Mouse (Mus musculus) MEL (cell line): ENCODE results near the gene Hoxb1. TPM values are rescaled to one million over a fixed set of nuclear protein-coding genes. Genes with fewer than 3 reads are reported as not detected.

Experiments used
- DNase-seq: peaks from one replicate; pipeline ENCODE4 v3.0.0; 2011; ENCODE audit warnings: low read depth, low spot score
- H3K27ac ChIP-seq: 2 replicates; pipeline ENCODE4 v1.5.1; 2012; ENCODE audit warnings: low read depth, mild to moderate bottlenecking, control low read depth, low read length, moderate library complexity; ENCODE audit not compliant: control insufficient read depth
- H3K27me3 ChIP-seq, 2 experiments: fragments of 150-350 bp in 1 of 2; sonication (generic) in 1 of 2; 2 replicates each; pipeline ENCODE4 v1.6.1; 2012; ENCODE audit warnings: low read length in 2 of 2, mild to moderate bottlenecking in 2 of 2, improper control_type of control experiment in 1 of 2, moderate library complexity in 1 of 2; ENCODE audit not compliant: insufficient read depth in 2 of 2, control insufficient read depth in 1 of 2
- H3K36me3 ChIP-seq, 2 experiments: 2 replicates each; pipeline ENCODE4 v1.6.1; 2012 to 2014; ENCODE audit warnings: low read length in 2 of 2, improper control_type of control experiment in 1 of 2, inconsistent platforms in 1 of 2, mild to moderate bottlenecking in 1 of 2; ENCODE audit not compliant: insufficient read depth in 2 of 2, control insufficient read depth in 1 of 2
- H3K4me1 ChIP-seq, 2 experiments: fragments of 150-350 bp in 1 of 2; sonication (generic) in 1 of 2; 2 replicates each; pipeline ENCODE4 v1.6.1; 2012; ENCODE audit warnings: low read length in 2 of 2, improper control_type of control experiment in 1 of 2, mild to moderate bottlenecking in 1 of 2; ENCODE audit not compliant: insufficient read depth in 2 of 2, control insufficient read depth in 1 of 2
- H3K4me3 ChIP-seq, 2 experiments: fragments of 150-350 bp in 1 of 2; sonication (generic) in 1 of 2; 2 replicates each; pipeline ENCODE4 v1.5.1; 2012; ENCODE audit warnings: low read depth in 2 of 2, low read length in 2 of 2, mild to moderate bottlenecking in 2 of 2, moderate library complexity in 2 of 2, control low read depth in 1 of 2, improper control_type of control experiment in 1 of 2; ENCODE audit not compliant: control insufficient read depth in 1 of 2, insufficient read depth in 1 of 2
- H3K79me2 ChIP-seq: 2 replicates; pipeline ENCODE4 v1.6.1; 2012; ENCODE audit warnings: mild to moderate bottlenecking, low read length, moderate library complexity; ENCODE audit not compliant: control insufficient read depth, poor library complexity, insufficient read depth
- H3K9ac ChIP-seq: 2 replicates; pipeline ENCODE4 v1.6.1; 2012; ENCODE audit warnings: low read depth, mild to moderate bottlenecking, control low read depth, low read length, moderate library complexity; ENCODE audit not compliant: control insufficient read depth, poor library complexity, severe bottlenecking
- H3K9me3 ChIP-seq: fragments of 150-350 bp; sonication (generic); replicated peaks from 2 replicates; pipeline ENCODE4 v1.6.1; 2012; ENCODE audit warnings: mild to moderate bottlenecking, low read length, improper control_type of control experiment, moderate library complexity; ENCODE audit not compliant: insufficient read depth
- BHLHE40 ChIP-seq: IDR thresholded peaks from 2 replicates; pipeline ENCODE4 v1.6.1; 2012; ENCODE audit warnings: low read depth, mild to moderate bottlenecking, inconsistent platforms, low read length, improper control_type of control experiment, borderline replicate concordance
- CHD1 ChIP-seq: IDR thresholded peaks from 2 replicates; pipeline ENCODE4 v1.6.1; 2012; ENCODE audit warnings: low read depth, mild to moderate bottlenecking, inconsistent platforms, low read length, improper control_type of control experiment
- CHD2 ChIP-seq: IDR thresholded peaks from 2 replicates; pipeline ENCODE4 v1.6.1; 2011; ENCODE audit warnings: low read length, improper control_type of control experiment
- CTCF ChIP-seq, 3 experiments: IDR thresholded peaks in 2 of 3; conservative IDR thresholded peaks in 1 of 3; 2 replicates each; pipeline ENCODE4 v1.5.1; 2011 to 2012; ENCODE audit warnings: low read length in 3 of 3, low read depth in 2 of 3, mild to moderate bottlenecking in 2 of 3, improper control_type of control experiment in 1 of 3, inconsistent platforms in 1 of 3, mixed read lengths in 1 of 3, moderate library complexity in 1 of 3; ENCODE audit not compliant: control insufficient read depth in 1 of 3, insufficient read depth in 1 of 3, poor library complexity in 1 of 3, severe bottlenecking in 1 of 3
- E2F4 ChIP-seq: IDR thresholded peaks from 2 replicates; pipeline ENCODE4 v1.6.1; 2011; ENCODE audit warnings: low read depth, low read length, improper control_type of control experiment, borderline replicate concordance
- ELF1 ChIP-seq: IDR thresholded peaks from 2 replicates; pipeline ENCODE4 v1.6.1; 2014; ENCODE audit warnings: low read depth, mild to moderate bottlenecking, inconsistent platforms, low read length, improper control_type of control experiment, moderate library complexity
- EP300 ChIP-seq, 2 experiments: IDR thresholded peaks; 2 replicates each; pipeline ENCODE4 v1.6.1; 2011; ENCODE audit warnings: improper control_type of control experiment in 2 of 2, low read length in 2 of 2, low read depth in 1 of 2, mild to moderate bottlenecking in 1 of 2
- GATA1 ChIP-seq: IDR thresholded peaks from 2 replicates; pipeline ENCODE4 v1.6.1; 2011; ENCODE audit warnings: low read depth, low read length, improper control_type of control experiment
- HCFC1 ChIP-seq: IDR thresholded peaks from 2 replicates; pipeline ENCODE4 v1.6.1; 2012; ENCODE audit warnings: low read depth, mild to moderate bottlenecking, inconsistent platforms, low read length, improper control_type of control experiment, moderate library complexity
- JUND ChIP-seq: IDR thresholded peaks from 2 replicates; pipeline ENCODE4 v1.6.1; 2011; ENCODE audit warnings: low read depth, mild to moderate bottlenecking, improper control_type of control experiment, low read length
- MAX ChIP-seq: IDR thresholded peaks from 2 replicates; pipeline ENCODE4 v1.6.1; 2011; ENCODE audit warnings: low read length, improper control_type of control experiment
- MAZ ChIP-seq: IDR thresholded peaks from 2 replicates; pipeline ENCODE4 v1.6.1; 2012; ENCODE audit warnings: low read depth, mild to moderate bottlenecking, inconsistent platforms, low read length, improper control_type of control experiment
- MEF2A ChIP-seq: IDR thresholded peaks from 2 replicates; pipeline ENCODE4 v1.6.1; 2014; ENCODE audit warnings: low read depth, mild to moderate bottlenecking, inconsistent platforms, low read length, improper control_type of control experiment; ENCODE audit not compliant: poor library complexity, insufficient replicate concordance, severe bottlenecking; ENCODE audit errors: extremely low read depth
- MYB ChIP-seq: IDR thresholded peaks from 2 replicates; pipeline ENCODE4 v1.6.1; 2011; ENCODE audit warnings: mild to moderate bottlenecking, low read depth, low read length, improper control_type of control experiment
- MYC ChIP-seq: IDR thresholded peaks from 2 replicates; pipeline ENCODE4 v1.6.1; 2011; ENCODE audit warnings: low read depth, mild to moderate bottlenecking, low read length, improper control_type of control experiment, moderate library complexity
- NELFE ChIP-seq: IDR thresholded peaks from 2 replicates; pipeline ENCODE4 v1.6.1; 2011; ENCODE audit warnings: low read depth, low read length, improper control_type of control experiment
- NRF1 ChIP-seq: IDR thresholded peaks from 2 replicates; pipeline ENCODE4 v1.6.1; 2014; ENCODE audit warnings: low read depth, mild to moderate bottlenecking, inconsistent platforms, low read length, improper control_type of control experiment, moderate library complexity; ENCODE audit not compliant: poor library complexity, insufficient read depth, severe bottlenecking
- POLR2A ChIP-seq, 2 experiments: IDR thresholded peaks; 2 replicates each; pipeline ENCODE4 v1.6.1; 2011 to 2012; ENCODE audit warnings: low read length in 2 of 2, mild to moderate bottlenecking in 2 of 2, control low read depth in 1 of 2, improper control_type of control experiment in 1 of 2, low read depth in 1 of 2, moderate library complexity in 1 of 2; ENCODE audit not compliant: control insufficient read depth in 1 of 2, insufficient read depth in 1 of 2, poor library complexity in 1 of 2
- POLR2AphosphoS2 ChIP-seq: IDR thresholded peaks from 2 replicates; pipeline ENCODE4 v1.6.1; 2011; ENCODE audit warnings: low read length, improper control_type of control experiment
- RAD21 ChIP-seq: IDR thresholded peaks from 2 replicates; pipeline ENCODE4 v1.6.1; 2011; ENCODE audit warnings: mild to moderate bottlenecking, low read depth, low read length, improper control_type of control experiment
- RCOR1 ChIP-seq: IDR thresholded peaks from 2 replicates; pipeline ENCODE4 v1.6.1; 2012; ENCODE audit warnings: low read depth, mild to moderate bottlenecking, inconsistent platforms, low read length, improper control_type of control experiment
- SMC3 ChIP-seq: IDR thresholded peaks from 2 replicates; pipeline ENCODE4 v1.6.1; 2011; ENCODE audit warnings: low read depth, low read length, improper control_type of control experiment
- TAL1 ChIP-seq: IDR thresholded peaks from 2 replicates; pipeline ENCODE4 v1.6.1; 2012; ENCODE audit warnings: mild to moderate bottlenecking, inconsistent platforms, low read length, moderate library complexity, mixed read lengths
- TBP ChIP-seq: IDR thresholded peaks from 2 replicates; pipeline ENCODE4 v1.8.0; 2011; ENCODE audit warnings: low read depth, low read length, improper control_type of control experiment
- UBTF ChIP-seq: IDR thresholded peaks from 2 replicates; pipeline ENCODE4 v1.6.1; 2012; ENCODE audit warnings: low read depth, mild to moderate bottlenecking, inconsistent platforms, low read length, improper control_type of control experiment, moderate library complexity, borderline replicate concordance; ENCODE audit not compliant: insufficient read depth
- USF2 ChIP-seq, 2 experiments: IDR thresholded peaks; 2 replicates each; pipeline ENCODE4 v1.6.1; 2011 to 2012; ENCODE audit warnings: improper control_type of control experiment in 2 of 2, low read length in 2 of 2, borderline replicate concordance in 1 of 2, inconsistent platforms in 1 of 2, low read depth in 1 of 2, mild to moderate bottlenecking in 1 of 2; ENCODE audit not compliant: insufficient read depth in 1 of 2
- ZNF384 ChIP-seq: IDR thresholded peaks from 2 replicates; pipeline ENCODE4 v1.6.1; 2012; ENCODE audit warnings: low read depth, mild to moderate bottlenecking, inconsistent platforms, low read length, improper control_type of control experiment
- polyA plus RNA-seq, 2 experiments: library from polyadenylated mRNA; stranded (reverse) in 1 of 2; unstranded in 1 of 2; fragments of >175 nt in 1 of 2; fragments of >200 nt in 1 of 2; gene quantifications; 2 replicates each; pipeline versions ENCODE4 v1.2.1 to v1.2.4; 2012; ENCODE audit warnings: low replicate concordance in 2 of 2, low read depth in 1 of 2; ENCODE audit not compliant: insufficient read length in 2 of 2, insufficient read depth in 1 of 2, missing spikeins in 1 of 2
- total RNA-seq: library from RNA; depleted of rRNA; stranded (reverse); fragments of 300-350 nt; gene quantifications from 2 replicates; pipeline ENCODE4 v1.2.3, GENCODE M21; 2012

The Hoxb1 gene
- total and polyA plus RNA-seq, 3 experiments: not detected

DNA sequence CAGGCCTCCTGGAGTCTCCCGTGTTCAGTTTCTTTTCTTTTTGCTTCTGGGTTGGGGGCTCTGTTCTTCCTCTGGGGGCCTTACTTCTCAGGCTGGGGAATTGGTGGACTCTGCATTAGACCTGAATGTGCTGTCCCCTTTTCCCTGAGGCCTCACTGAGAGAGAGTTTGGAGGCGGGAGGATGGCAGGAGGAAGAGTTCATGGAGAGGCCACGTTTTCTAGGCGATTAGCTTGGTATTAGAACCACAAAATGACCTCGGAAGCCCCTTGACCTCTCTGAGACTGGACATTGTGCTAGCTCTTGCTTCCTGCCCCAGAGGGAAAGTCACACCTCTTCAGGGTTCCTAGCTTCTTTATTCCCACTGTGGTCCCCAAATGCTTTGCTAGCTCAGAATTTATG, 41.4 kb upstream of the Hoxb1 start:
- Histone ChIP-seq H3K4me1 (no peaks in the 10 kb centered on the region), H3K27me3 (peaks cover 5 to 9% of the 10 kb centered on the region in 2 experiments), H3K36me3 (no peaks in the 10 kb centered on the region), H3K79me2 (no peaks in the 10 kb centered on the region), H3K9me3 (no peaks in the 10 kb centered on the region), H3K9ac (no peak overlapping the region), H3K4me3 (no peak overlapping the region), H3K27ac (no peak overlapping the region)
- DNase-seq: no peak
- TF ChIP-seq GATA1: no peak
- no peak for TF ChIP-seq JUND
- no peak for TF ChIP-seq TAL1
- no peak for TF ChIP-seq SMC3
- TF ChIP-seq POLR2A (IDR thresholded peaks at IDR 0.05; ENCODE audit: control insufficient read depth in 1 of 2, insufficient read depth in 1 of 2, low read depth in 1 of 2, low read length in 2 of 2, poor library complexity in 1 of 2): no peak
- no peak for TF ChIP-seq MYB
- TF ChIP-seq CTCF (IDR thresholded peaks at IDR 0.05 in 2 of 3, conservative IDR thresholded peaks at IDR 0.05 in 1 of 3; ENCODE audit: control insufficient read depth in 1 of 3, insufficient read depth in 1 of 3, low read depth in 2 of 3, low read length in 3 of 3, poor library complexity in 1 of 3, severe bottlenecking in 1 of 3): no peak
- no peak for TF ChIP-seq BHLHE40
- no peak for TF ChIP-seq ELF1
- no peak for TF ChIP-seq RCOR1
- no peak for TF ChIP-seq MAX
- TF ChIP-seq ZNF384: no peak
- TF ChIP-seq TBP: no peak
- TF ChIP-seq MYC: no peak
- TF ChIP-seq MEF2A: no peak
- TF ChIP-seq MAZ: no peak
- TF ChIP-seq RAD21: no peak

DNA sequence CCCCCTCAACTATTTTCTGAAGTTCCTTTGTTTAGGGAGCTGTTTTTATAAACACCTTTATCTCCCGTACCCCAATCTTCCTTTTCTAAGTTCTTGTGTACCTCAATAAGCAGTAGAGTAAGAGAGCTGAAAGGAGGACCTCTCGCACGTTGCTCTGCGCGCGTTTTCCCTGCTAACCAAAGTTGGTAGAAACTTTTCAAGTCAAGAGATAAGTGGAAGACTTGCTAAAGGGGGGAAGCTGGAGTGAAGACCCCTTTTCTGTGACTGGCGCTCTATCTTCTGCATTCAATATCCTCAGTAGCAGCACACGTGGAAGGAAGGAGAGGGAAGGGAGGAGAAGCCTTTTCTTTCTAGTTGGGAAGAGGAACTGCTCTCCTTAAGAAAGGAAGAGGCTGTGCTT, 40.6 kb upstream of the Hoxb1 start:
- Histone ChIP-seq H3K9me3 (no peaks in the 10 kb centered on the region), H3K36me3 (no peaks in the 10 kb centered on the region), H3K4me1 (no peaks in the 10 kb centered on the region), H3K79me2 (no peaks in the 10 kb centered on the region), H3K27ac (no peak overlapping the region), H3K9ac (no peak overlapping the region), H3K4me3 (no peak overlapping the region), H3K27me3 (peaks cover 6 to 9% of the 10 kb centered on the region in 2 experiments)
- TF ChIP-seq TAL1: no peak
- no peak for TF ChIP-seq ZNF384
- no peak for TF ChIP-seq POLR2A (IDR thresholded peaks at IDR 0.05; ENCODE audit: control insufficient read depth in 1 of 2, insufficient read depth in 1 of 2, low read depth in 1 of 2, low read length in 2 of 2, poor library complexity in 1 of 2)
- no peak for TF ChIP-seq MAZ
- TF ChIP-seq POLR2AphosphoS2: no peak
- no peak for TF ChIP-seq TBP
- TF ChIP-seq MYC: no peak
- no peak for TF ChIP-seq EP300 (IDR thresholded peaks at IDR 0.05; ENCODE audit: low read depth in 1 of 2, low read length in 2 of 2)
- no peak for TF ChIP-seq RCOR1
- no peak for TF ChIP-seq UBTF
- no peak for TF ChIP-seq E2F4
- no peak for TF ChIP-seq USF2 (IDR thresholded peaks at IDR 0.05; ENCODE audit: borderline replicate concordance in 1 of 2, insufficient read depth in 1 of 2, low read depth in 1 of 2, low read length in 2 of 2)
- no peak for TF ChIP-seq HCFC1
- TF ChIP-seq NRF1: no peak
- no peak for TF ChIP-seq NELFE
- no peak for TF ChIP-seq CHD2
- no peak for TF ChIP-seq CHD1
- no peak for DNase-seq
